Mouse (Mus musculus): ENCODE measurements around the gene Canx. TPM values are rescaled to one million over a fixed set of nuclear protein-coding genes. Genes with fewer than 3 reads are reported as not detected.

Gene Canx
- total RNA-seq, 2 experiments from 2014 or later = 375 to 412 TPM

- intact Hi-C loops (cut with DNase I) = no loop called here
Observed at GRCm38 (mm10) chr11:50252684-50253265, 72.7 kb downstream of the Canx start.

DNA sequence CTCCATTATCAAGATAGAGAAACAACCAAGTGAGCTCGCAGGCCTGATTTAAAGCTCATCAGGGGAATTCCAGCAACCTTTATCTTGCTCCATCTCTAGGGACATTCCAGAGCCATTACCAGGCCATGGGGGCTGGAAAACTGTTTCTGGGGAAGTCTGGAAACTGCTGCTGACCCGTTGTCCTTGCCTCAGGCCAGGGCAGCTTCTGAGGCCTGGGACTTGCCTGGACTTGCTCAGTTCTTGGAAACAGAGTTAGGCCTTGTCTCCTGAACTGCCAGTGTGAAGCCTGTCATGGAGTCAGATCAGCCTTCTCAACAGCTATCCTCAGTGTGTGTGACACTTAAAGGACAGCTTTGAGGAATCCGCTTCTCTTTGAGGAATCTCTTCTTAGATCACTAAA is 73.3 kb downstream of the Canx start:
- intact Hi-C loops (cut with DNase I) = no loop called here
- DNase-seq (ENCODE audit: extremely low spot score in 1 of 2, low spot score in 2 of 2) = peak in 1 of 2 experiments; percentile 16

More at GRCm38 (mm10) chr11:50252684-50253265, 72.7 kb downstream of the Canx start:
- DNase-seq (ENCODE audit: extremely low spot score in 1 of 2, low spot score in 2 of 2) = no peak

GRCm38 (mm10) chr11:50248473-50249171 is 76.9 kb downstream of the Canx start:
- intact Hi-C loops (cut with DNase I) = no loop called here
- DNase-seq (ENCODE audit: extremely low spot score in 1 of 2, low spot score in 2 of 2) = no peak

DNA sequence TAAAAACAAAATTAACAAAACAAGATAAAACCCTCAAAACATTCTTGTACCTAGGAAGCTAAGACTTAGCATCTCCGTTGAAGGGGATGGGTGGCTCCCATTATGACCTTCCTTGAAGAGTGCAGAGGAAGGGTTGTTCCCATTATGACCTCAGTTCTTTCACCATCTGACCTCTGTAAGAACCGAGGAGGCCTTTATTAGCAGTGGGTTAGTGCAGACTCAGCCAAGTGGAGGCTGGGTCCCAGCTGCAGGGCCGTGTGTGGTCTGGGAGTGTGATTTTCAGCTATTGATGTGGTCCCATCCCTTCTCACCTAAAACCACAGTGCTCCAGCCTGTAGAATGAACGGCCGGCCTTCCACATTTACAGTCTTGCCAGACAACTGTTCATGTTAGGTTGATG is 80.2 kb downstream of the Canx start:
- intact Hi-C loops (cut with DNase I) = no loop called here
- peak in 1 of 2 experiments; percentile 15 for DNase-seq (ENCODE audit: extremely low spot score in 1 of 2, low spot score in 2 of 2)

Small RNA genes lying within 50 kb of the gene (microRNA-seq; reads per million reads assigned to microRNA genes)
- gene Mir804 = not detected

Other genes starting within 250 kb of the Canx start
- gene Tbc1d9b, start 194.3 kb downstream of the Canx start, total RNA-seq (2021) = 10 to 100 TPM; 71.9 to 77.0 TPM
- gene Mrnip, start 151.2 kb downstream of the Canx start, total RNA-seq (2021) = 10 to 100 TPM; 18.5 to 20.6 TPM
- gene Sqstm1, start 114.8 kb downstream of the Canx start, total RNA-seq (2021) = 100 to 1,000 TPM; 356 to 381 TPM
- 100 to 1,000 TPM; 144 to 146 TPM for gene Mgat4b, start 114.8 kb downstream of the Canx start, total RNA-seq (2021)
- gene Ltc4s, start 87.1 kb downstream of the Canx start, total RNA-seq (2021) = 10 to 100 TPM; 11.3 to 11.4 TPM
- 1 to 10 TPM; 8.4 to 8.5 TPM for gene Maml1, start 33.4 kb downstream of the Canx start, total RNA-seq (2021)
- gene Cby3, start 28.8 kb upstream of the Canx start, total RNA-seq (2021) = not detected
- 100 to 1,000 TPM; 242 to 260 TPM for gene Hnrnph1, start 51.3 kb upstream of the Canx start, total RNA-seq (2021)
- gene Rufy1, start 105.5 kb upstream of the Canx start, total RNA-seq (2021) = 10 to 100 TPM; 20.6 to 22.5 TPM

Data from left cerebral cortex, postnatal 10 days (tissue).